In the genomic region with DNA sequence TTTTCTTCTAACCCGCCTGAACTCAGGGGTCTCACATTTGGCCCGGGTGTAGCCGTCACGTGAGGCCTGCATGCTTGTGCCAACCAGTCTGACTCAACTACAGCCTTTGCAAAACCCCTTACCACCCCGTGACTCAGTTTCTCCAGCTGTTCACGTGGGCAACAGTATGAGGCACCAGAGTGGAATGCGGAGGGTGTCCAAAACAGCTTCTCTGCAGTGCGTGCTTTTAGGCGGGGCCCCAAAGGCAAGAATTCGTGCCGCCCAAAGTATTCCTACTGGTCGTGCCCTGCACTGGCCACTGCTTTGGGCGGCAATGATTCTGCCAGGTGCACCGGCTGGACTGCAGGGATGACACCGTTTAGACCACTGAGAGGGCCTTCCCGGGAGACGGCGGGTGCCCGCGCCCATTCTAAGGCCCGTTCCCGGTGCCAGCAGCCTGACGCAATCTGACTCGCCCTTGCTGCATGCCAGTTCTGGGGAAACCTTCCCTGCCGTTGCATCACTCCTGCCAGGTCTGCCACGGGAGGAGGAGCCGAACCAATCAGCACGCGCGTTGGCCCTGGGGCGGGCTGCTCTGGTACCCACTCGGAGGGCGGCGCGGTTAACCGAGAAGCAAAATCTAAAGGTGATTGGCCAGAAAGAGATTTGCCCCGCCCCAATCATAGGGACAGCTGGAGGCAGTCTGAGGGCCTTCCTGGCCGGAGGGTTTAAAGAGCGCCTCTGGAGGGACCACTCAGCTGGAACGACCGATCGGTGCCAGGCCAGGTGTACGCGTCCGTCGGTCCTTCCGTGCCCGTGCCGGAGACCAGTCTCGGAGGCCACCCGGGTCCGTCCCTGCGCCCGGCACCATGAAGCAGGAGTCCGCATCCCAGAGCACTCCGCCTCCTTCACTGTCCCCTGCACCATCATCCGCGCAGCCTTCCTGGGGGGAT, we compare ENCODE assay signal across 8 mouse cellular contexts. TPM values are rescaled to one million over a fixed set of nuclear protein-coding genes. Genes with fewer than 3 reads are reported as not detected.
DNase-seq lines count a peak whose midpoint lies in the region; ATAC-seq and TF ChIP-seq lines count a peak whose summit lies in the region.

A gene (plus strand): TSS at position 675 of the 932 bp plus-strand sequence.

- WGBS in forebrain, embryonic 11.5 days, result 5% methylated on average over 54 of the region's 58 CpGs
- 6% methylated on average over 57 of the region's 58 CpGs for WGBS in heart, postnatal 0 days
- 7% methylated on average over 58 of the region's 58 CpGs for WGBS in liver, embryonic 16.5 days (ENCODE audit: insufficient replicate concordance)
- 5% methylated on average over 58 of the region's 58 CpGs for WGBS in neural tube, embryonic 14.5 days

- no peaks in the 10 kb centered on the region for H3K9me3 ChIP-seq in ES-Bruce4 (replicated peaks; ENCODE audit: control insufficient read depth, insufficient read depth, low read length, poor library complexity, severe bottlenecking)
- H3K9me3 ChIP-seq in forebrain, embryonic 11.5 days (ENCODE audit: control insufficient read depth, low read length), result no peaks in the 10 kb centered on the region
- no peaks in the 10 kb centered on the region for H3K9me3 ChIP-seq in heart, postnatal 0 days (replicated peaks; ENCODE audit: control insufficient read depth, low read length)
- H3K9me3 ChIP-seq in liver, embryonic 16.5 days (replicated peaks; ENCODE audit: control insufficient read depth, low read length), result no peaks in the 10 kb centered on the region
- no peaks in the 10 kb centered on the region for H3K9me3 ChIP-seq in neural tube, embryonic 14.5 days (ENCODE audit: control insufficient read depth, low read length)

- peaks cover 7% of the 10 kb centered on the region; the same call in 1 of the 2 replicates for H3K36me3 ChIP-seq in ES-Bruce4 (ENCODE audit: control insufficient read depth, insufficient read depth, low read length, poor library complexity, severe bottlenecking)
- no peaks in the 10 kb centered on the region for H3K36me3 ChIP-seq in forebrain, embryonic 11.5 days (ENCODE audit: control insufficient read depth, insufficient read depth, low read length)
- no peaks in the 10 kb centered on the region for H3K36me3 ChIP-seq in heart, postnatal 0 days (replicated peaks; ENCODE audit: control insufficient read depth, insufficient read depth, low read length)
- H3K36me3 ChIP-seq in liver, embryonic 16.5 days (ENCODE audit: control insufficient read depth, insufficient read depth), result no peaks in the 10 kb centered on the region; the same call in 1 of the 2 replicates
- H3K36me3 ChIP-seq in neural tube, embryonic 14.5 days (ENCODE audit: control insufficient read depth, insufficient read depth, low read length), result no peaks in the 10 kb centered on the region

- no peak within 1 kb of the TSS for H3K27ac ChIP-seq in ES-Bruce4 (ENCODE audit: insufficient read depth, low read length)
- no peak within 1 kb of the TSS for H3K27ac ChIP-seq in forebrain, embryonic 11.5 days (ENCODE audit: low read depth, low read length)
- no peak within 1 kb of the TSS for H3K27ac ChIP-seq in heart, postnatal 0 days (ENCODE audit: low read depth)
- H3K27ac ChIP-seq in liver, embryonic 16.5 days (ENCODE audit: low read length), result 0 out of 2 replicates have a peak within 1 kb of the TSS, but pooled peaks have one; percentile 36
- H3K27ac ChIP-seq in neural tube, embryonic 14.5 days (ENCODE audit: low read depth, low read length), result no peak within 1 kb of the TSS

- no peak for TF ChIP-seq EP300 in ES-Bruce4 (IDR thresholded peaks at IDR 0.05; ENCODE audit: insufficient read depth, low read depth, low read length)
- no peak for TF ChIP-seq EP300 in heart, postnatal 0 days (IDR thresholded peaks at IDR 0.05; ENCODE audit: low read depth)

- H3K4me3 ChIP-seq in ES-Bruce4 (ENCODE audit: low read depth, low read length), result peak within 1 kb of the TSS; percentile 85
- peak within 1 kb of the TSS; percentile 52 for H3K4me3 ChIP-seq in forebrain, embryonic 11.5 days (ENCODE audit: low read depth, low read length)
- peak within 1 kb of the TSS; percentile 46 for H3K4me3 ChIP-seq in heart, postnatal 0 days (ENCODE audit: low read depth, low read length)
- peak within 1 kb of the TSS; percentile 73 for H3K4me3 ChIP-seq in liver, embryonic 16.5 days (ENCODE audit: low read depth, low read length)
- H3K4me3 ChIP-seq in neural tube, embryonic 14.5 days (ENCODE audit: low read depth, low read length), result peak within 1 kb of the TSS; percentile 57

- peak within 1 kb of the TSS; percentile 64 for H3K9ac ChIP-seq in ES-Bruce4 (ENCODE audit: low read depth, poor library complexity, severe bottlenecking)
- peak within 1 kb of the TSS; percentile 58 for H3K9ac ChIP-seq in forebrain, embryonic 11.5 days (ENCODE audit: low read length)
- H3K9ac ChIP-seq in heart, postnatal 0 days (replicated peaks; ENCODE audit: low read depth, low read length), result 0 out of 2 replicates have a peak within 1 kb of the TSS, but pooled peaks have one; percentile 1
- H3K9ac ChIP-seq in liver, embryonic 16.5 days (ENCODE audit: low read depth, low read length), result peak within 1 kb of the TSS; percentile 77
- peak within 1 kb of the TSS; percentile 72 for H3K9ac ChIP-seq in neural tube, embryonic 14.5 days (replicated peaks; ENCODE audit: low read depth, low read length)

- peak; percentile 7 for TF ChIP-seq POLR2A in ES-Bruce4 (IDR thresholded peaks at IDR 0.05; ENCODE audit: insufficient read depth, low read length)

- ATAC-seq in forebrain, embryonic 11.5 days (replicated peaks; ENCODE audit: low FRiP score), result peak; percentile 94
- peak; percentile 34; the same call in 1 of the 2 replicates for ATAC-seq in heart, postnatal 0 days (ENCODE audit: insufficient read depth, low read depth)
- peak; percentile 96 for ATAC-seq in liver, embryonic 16.5 days (ENCODE audit: low read depth)
- peak; percentile 99 for ATAC-seq in neural tube, embryonic 14.5 days (ENCODE audit: low read depth)

- TF ChIP-seq CTCF in ES-Bruce4 (IDR thresholded peaks at IDR 0.05; ENCODE audit: low read depth, low read length), result no peak
- TF ChIP-seq CTCF in heart, postnatal 0 days (IDR thresholded peaks at IDR 0.05; ENCODE audit: low read depth), result no peak

- H3K27me3 ChIP-seq in ES-Bruce4 (ENCODE audit: control insufficient read depth, insufficient read depth, low read length, poor library complexity, severe bottlenecking), result no peaks in the 10 kb centered on the region
- H3K27me3 ChIP-seq in forebrain, embryonic 11.5 days (ENCODE audit: control insufficient read depth, insufficient read depth, low read length), result peaks cover 5% of the 10 kb centered on the region; the same call in 1 of the 2 replicates
- H3K27me3 ChIP-seq in heart, postnatal 0 days (ENCODE audit: control insufficient read depth, insufficient read depth, low read length), result 0 out of 2 replicates have a peak, but pooled peaks cover 10% of the 10 kb centered on the region
- H3K27me3 ChIP-seq in liver, embryonic 16.5 days (ENCODE audit: control insufficient read depth, insufficient read depth, low read depth, low read length), result peaks cover 18% of the 10 kb centered on the region
- H3K27me3 ChIP-seq in neural tube, embryonic 14.5 days (ENCODE audit: control insufficient read depth, insufficient read depth, low read length), result no peaks in the 10 kb centered on the region

- peak; percentile 85 for DNase-seq in c-Kit-positive CD71-positive TER-119-positive erythroid progenitor cells, embryonic 14.5 days (ENCODE audit: low spot score)
- peak; percentile 89 for DNase-seq in forebrain, embryonic 11.5 days (ENCODE audit: low spot score)
- DNase-seq in heart, postnatal 0 days (ENCODE audit: low spot score), result no peak
- DNase-seq in kidney, postnatal 4 days, result peak; percentile 87 to 91
- peak; percentile 84 for DNase-seq in testis, postnatal 10 days (ENCODE audit: low spot score)

- peak within 1 kb of the TSS; percentile 95 for H3K4me2 ChIP-seq in forebrain, embryonic 11.5 days (ENCODE audit: low read depth, low read length, severe bottlenecking)
- peak within 1 kb of the TSS; percentile 73 for H3K4me2 ChIP-seq in heart, postnatal 0 days (ENCODE audit: low read depth, low read length)
- peak within 1 kb of the TSS; percentile 81 for H3K4me2 ChIP-seq in liver, embryonic 16.5 days (ENCODE audit: low read depth, low read length)
- peak within 1 kb of the TSS; percentile 66 for H3K4me2 ChIP-seq in neural tube, embryonic 14.5 days (ENCODE audit: low read depth, low read length)

- H3K4me1 ChIP-seq in ES-Bruce4 (ENCODE audit: control insufficient read depth, insufficient read depth, low read length), result no peaks in the 10 kb centered on the region
- H3K4me1 ChIP-seq in forebrain, embryonic 11.5 days (replicated peaks; ENCODE audit: control insufficient read depth, insufficient read depth, low read length), result peaks cover 3% of the 10 kb centered on the region
- H3K4me1 ChIP-seq in heart, postnatal 0 days (ENCODE audit: control insufficient read depth, insufficient read depth), result no peaks in the 10 kb centered on the region
- H3K4me1 ChIP-seq in liver, embryonic 16.5 days (ENCODE audit: control insufficient read depth, low read depth, low read length), result peaks cover 6% of the 10 kb centered on the region
- H3K4me1 ChIP-seq in neural tube, embryonic 14.5 days (ENCODE audit: control insufficient read depth, insufficient read depth, low read length), result 0 out of 2 replicates have a peak, but pooled peaks cover 2% of the 10 kb centered on the region

RNA-seq across cellular contexts. Expression of the gene that starts here (rescaled TPM):
- 3.6 and 3.8 TPM in 2 replicates for polyA plus RNA-seq in ES-Bruce4 (2011; ENCODE audit: insufficient read depth, insufficient read length, low read depth, missing spikeins)
- polyA plus RNA-seq in forebrain, embryonic 11.5 days (2014; fragmentation: Nextera tagmentation; extraction: Ambion mirVana), result 0.90 and 2.0 TPM in 2 replicates
- 0.11 and 0.27 TPM in 2 replicates for total RNA-seq in heart, postnatal 0 days (2014; rRNA removed; ENCODE audit: low replicate concordance)
- polyA plus RNA-seq in heart, postnatal 0 days (2015; fragmentation: Nextera tagmentation; extraction: Ambion mirVana), result 0.30 and 0.52 TPM in 2 replicates
- polyA plus RNA-seq in liver, embryonic 16.5 days (2015; fragmentation: Nextera tagmentation; extraction: Ambion mirVana), result 6.2 and 8.5 TPM in 2 replicates
- polyA plus RNA-seq in neural tube, embryonic 14.5 days (2014; fragmentation: Nextera tagmentation; extraction: Ambion mirVana), result 6.5 and 11.2 TPM in 2 replicates

Comparison
In these comparisons a context has a peak if more than half of its experiments do, and no peak if none do; other contexts are left out.
1. Peak in ATAC-seq, H3K4me3 ChIP-seq, H3K9ac ChIP-seq and H3K4me2 ChIP-seq in heart, postnatal 0 days; RNA of the gene not detected or under 1 TPM.
2. H3K9ac ChIP-seq: peak in every context shown above with its lines; median percentile 77 in liver, embryonic 16.5 days; 72 in neural tube, embryonic 14.5 days; 64 in ES-Bruce4; 58 in forebrain, embryonic 11.5 days; 1 in heart, postnatal 0 days.
3. ATAC-seq: peak in every context shown above with its lines; median percentile 99 in neural tube, embryonic 14.5 days; 96 in liver, embryonic 16.5 days; 94 in forebrain, embryonic 11.5 days; 34 in heart, postnatal 0 days.